Mouse (Mus musculus): ENCODE measurements around the gene Gm11099.

Gene Gm11099

GRCm38 (mm10) chr2:58859134-58859533 lies at the start of gene Gm11099:
Gene Gm11099 (plus strand): TSS chr2:58859434.
- no peak for DNase-seq (ENCODE audit: extremely low spot score, low spot score)

- no peak for DNase-seq (ENCODE audit: extremely low spot score, low spot score)
These were observed 46.3 kb upstream of the Gm11099 start for GRCm38 (mm10) chr2:58812941-58813340.

GRCm38 (mm10) chr2:58828910-58829600 lies 30.2 kb upstream of the Gm11099 start:
- no peak for DNase-seq (ENCODE audit: extremely low spot score, low spot score)

- DNase-seq (ENCODE audit: extremely low spot score, low spot score) = no peak
These were observed 29.1 kb upstream of the Gm11099 start for GRCm38 (mm10) chr2:58829981-58830742.

GRCm38 (mm10) chr2:58832253-58832980 lies 26.8 kb upstream of the Gm11099 start:
- no peak for DNase-seq (ENCODE audit: extremely low spot score, low spot score)

GRCm38 (mm10) chr2:58841021-58841420 lies 18.2 kb upstream of the Gm11099 start:
- DNase-seq (ENCODE audit: extremely low spot score, low spot score) = no peak

GRCm38 (mm10) chr2:58842443-58842842 lies 16.8 kb upstream of the Gm11099 start:
- no peak for DNase-seq (ENCODE audit: extremely low spot score, low spot score)

GRCm38 (mm10) chr2:58844499-58844898 lies 14.7 kb upstream of the Gm11099 start:
- DNase-seq (ENCODE audit: extremely low spot score, low spot score) = no peak

GRCm38 (mm10) chr2:58879876-58880275 lies 20.6 kb downstream of the Gm11099 start:
- no peak for DNase-seq (ENCODE audit: extremely low spot score, low spot score)

- DNase-seq (ENCODE audit: extremely low spot score, low spot score) = no peak
These were observed 45.8 kb downstream of the Gm11099 start for GRCm38 (mm10) chr2:58905057-58905456.

GRCm38 (mm10) chr2:58906814-58907516 lies 47.7 kb downstream of the Gm11099 start:
- no peak for DNase-seq (ENCODE audit: extremely low spot score, low spot score)

GRCm38 (mm10) chr2:58912339-58912738 lies 53.1 kb downstream of the Gm11099 start:
- DNase-seq (ENCODE audit: extremely low spot score, low spot score) = no peak

- no peak for DNase-seq (ENCODE audit: extremely low spot score, low spot score)
These were observed 59.1 kb downstream of the Gm11099 start for GRCm38 (mm10) chr2:58918351-58918750.

GRCm38 (mm10) chr2:58925551-58925950 lies 66.3 kb downstream of the Gm11099 start:
- no peak for DNase-seq (ENCODE audit: extremely low spot score, low spot score)

- DNase-seq (ENCODE audit: extremely low spot score, low spot score) = no peak
These were observed 82.1 kb downstream of the Gm11099 start for GRCm38 (mm10) chr2:58941361-58941760.

- no peak for DNase-seq (ENCODE audit: extremely low spot score, low spot score)
These were observed 89.6 kb downstream of the Gm11099 start for GRCm38 (mm10) chr2:58948796-58949195.

GRCm38 (mm10) chr2:58952101-58952500 lies 92.9 kb downstream of the Gm11099 start:
- DNase-seq (ENCODE audit: extremely low spot score, low spot score) = no peak

GRCm38 (mm10) chr2:58956351-58956750 lies 97.1 kb downstream of the Gm11099 start:
- DNase-seq (ENCODE audit: extremely low spot score, low spot score) = no peak

GRCm38 (mm10) chr2:58956770-58957300 lies 97.6 kb downstream of the Gm11099 start:
- no peak for DNase-seq (ENCODE audit: extremely low spot score, low spot score)

Data from neural tube, embryonic 10.5 days (tissue).